ENCODE assay signal across 8 mouse cellular contexts in genomic region chr16:32915292-32916068, GRCm38 (mm10). TPM values are rescaled to one million over a fixed set of nuclear protein-coding genes. Genes with fewer than 3 reads are reported as not detected.
DNase-seq lines count a peak whose midpoint lies in the region; ATAC-seq and TF ChIP-seq lines count a peak whose summit lies in the region.

No protein-coding gene starts in this region.

- no peak for TF ChIP-seq CTCF in lung, postnatal 0 days (IDR thresholded peaks at IDR 0.05)
- no peak for TF ChIP-seq CTCF in lung, adult 2 months (IDR thresholded peaks at IDR 0.05; ENCODE audit: insufficient read depth, low read length)

- no peak for TF ChIP-seq POLR2A in lung, adult 2 months (IDR thresholded peaks at IDR 0.05; ENCODE audit: borderline replicate concordance, extremely low read depth, low read depth, low read length)

- H3K4me1 ChIP-seq in lung, postnatal 0 days (ENCODE audit: insufficient read depth, low read depth, low read length), result no peaks in the 10 kb centered on the region; the same call in 1 of the 2 replicates
- H3K4me1 ChIP-seq in lung, adult 2 months (ENCODE audit: control insufficient read depth, insufficient read depth, low read length), result peaks cover 10% of the 10 kb centered on the region
- H3K4me1 ChIP-seq in embryonic facial prominence, embryonic 12.5 days, result peaks cover 5% of the 10 kb centered on the region; the same call in 1 of the 2 replicates
- H3K4me1 ChIP-seq in limb, embryonic 13.5 days, result peaks cover 6% of the 10 kb centered on the region
- H3K4me1 ChIP-seq in stomach, embryonic 14.5 days (ENCODE audit: control insufficient read depth, insufficient read depth, low read length), result 0 out of 2 replicates have a peak, but pooled peaks cover 2% of the 10 kb centered on the region

- H3K9me3 ChIP-seq in lung, postnatal 0 days (ENCODE audit: low read length), result no peaks in the 10 kb centered on the region
- H3K9me3 ChIP-seq in embryonic facial prominence, embryonic 12.5 days, result no peaks in the 10 kb centered on the region
- no peaks in the 10 kb centered on the region for H3K9me3 ChIP-seq in limb, embryonic 13.5 days
- H3K9me3 ChIP-seq in stomach, embryonic 14.5 days (ENCODE audit: control insufficient read depth, low read depth, low read length), result no peaks in the 10 kb centered on the region

- no peak for TF ChIP-seq EP300 in lung, postnatal 0 days (IDR thresholded peaks at IDR 0.05)

- H3K27me3 ChIP-seq in lung, postnatal 0 days (replicated peaks; ENCODE audit: insufficient read depth, low read length), result no peaks in the 10 kb centered on the region
- H3K27me3 ChIP-seq in embryonic facial prominence, embryonic 12.5 days, result no peaks in the 10 kb centered on the region
- H3K27me3 ChIP-seq in limb, embryonic 13.5 days, result no peaks in the 10 kb centered on the region
- H3K27me3 ChIP-seq in stomach, embryonic 14.5 days (ENCODE audit: control insufficient read depth, insufficient read depth, low read length), result no peaks in the 10 kb centered on the region

- WGBS in lung, postnatal 0 days, result 58% methylated on average over 9 of the region's 9 CpGs
- 61% methylated on average over 9 of the region's 9 CpGs for WGBS in lung, adult 2 months
- 69% methylated on average over 9 of the region's 9 CpGs for WGBS in embryonic facial prominence, embryonic 12.5 days
- 72% methylated on average over 9 of the region's 9 CpGs for WGBS in limb, embryonic 13.5 days
- WGBS in stomach, embryonic 14.5 days, result 66% methylated on average over 9 of the region's 9 CpGs

- no peak overlapping the region for H3K9ac ChIP-seq in lung, postnatal 0 days (replicated peaks; ENCODE audit: low read depth)
- H3K9ac ChIP-seq in embryonic facial prominence, embryonic 12.5 days, result 0 out of 2 replicates have a peak overlapping the region, but pooled peaks have one; percentile 33
- no peak overlapping the region for H3K9ac ChIP-seq in limb, embryonic 13.5 days
- H3K9ac ChIP-seq in stomach, embryonic 14.5 days (replicated peaks; ENCODE audit: low read depth, low read length), result no peak overlapping the region

- H3K4me2 ChIP-seq in lung, postnatal 0 days (replicated peaks; ENCODE audit: low read depth, low read length), result peak overlapping the region; percentile 68; the same call in 1 of the 2 replicates
- peak overlapping the region; percentile 51 for H3K4me2 ChIP-seq in embryonic facial prominence, embryonic 12.5 days (replicated peaks)
- H3K4me2 ChIP-seq in limb, embryonic 13.5 days (replicated peaks), result peak overlapping the region; percentile 74
- H3K4me2 ChIP-seq in stomach, embryonic 14.5 days (replicated peaks; ENCODE audit: low read depth, low read length), result peak overlapping the region; percentile 69

- H3K27ac ChIP-seq in lung, postnatal 0 days (ENCODE audit: low read length), result no peak overlapping the region
- H3K27ac ChIP-seq in embryonic facial prominence, embryonic 12.5 days, result no peak overlapping the region
- no peak overlapping the region for H3K27ac ChIP-seq in limb, embryonic 13.5 days
- no peak overlapping the region for H3K27ac ChIP-seq in stomach, embryonic 14.5 days (ENCODE audit: low read length)

- ATAC-seq in lung, postnatal 0 days, result no peak
- no peak for ATAC-seq in embryonic facial prominence, embryonic 12.5 days (ENCODE audit: insufficient number of reproducible peaks, insufficient read depth, low FRiP score, low TSS enrichment)
- ATAC-seq in limb, embryonic 13.5 days (ENCODE audit: low FRiP score, low read depth), result no peak
- ATAC-seq in stomach, embryonic 14.5 days (ENCODE audit: insufficient number of reproducible peaks, insufficient read depth, low FRiP score, low read depth), result no peak

- no peak for DNase-seq in lung, postnatal 0 days (ENCODE audit: low spot score)
- DNase-seq in lung, adult 2 months, result no peak
- no peak for DNase-seq in retina, postnatal 1 day
- DNase-seq in adrenal gland, adult 8-10 months, result no peak
- DNase-seq in spleen, postnatal 4 days (ENCODE audit: low spot score in 2 of 2), result no peak

- peak overlapping the region; percentile 94; the same call in 1 of the 2 replicates for H3K4me3 ChIP-seq in lung, postnatal 0 days (ENCODE audit: low read depth, low read length)
- no peak overlapping the region for H3K4me3 ChIP-seq in lung, adult 2 months (replicated peaks; ENCODE audit: extremely low read depth, low read depth, low read length)
- H3K4me3 ChIP-seq in embryonic facial prominence, embryonic 12.5 days, result 0 out of 2 replicates have a peak overlapping the region, but pooled peaks have one; percentile 97
- H3K4me3 ChIP-seq in limb, embryonic 13.5 days, result peak overlapping the region; percentile 97
- peak overlapping the region; percentile 97 for H3K4me3 ChIP-seq in stomach, embryonic 14.5 days (ENCODE audit: low read depth, low read length)

- no peaks in the 10 kb centered on the region for H3K36me3 ChIP-seq in lung, postnatal 0 days (ENCODE audit: insufficient read depth, low read length)
- no peaks in the 10 kb centered on the region for H3K36me3 ChIP-seq in embryonic facial prominence, embryonic 12.5 days
- H3K36me3 ChIP-seq in limb, embryonic 13.5 days, result peaks cover 5% of the 10 kb centered on the region; the same call in 1 of the 2 replicates
- no peaks in the 10 kb centered on the region for H3K36me3 ChIP-seq in stomach, embryonic 14.5 days (ENCODE audit: control insufficient read depth, insufficient read depth, low read length)

RNA-seq across cellular contexts. Expression of gene Lrch3, which starts 1.6 kb away (rescaled TPM):
- 15.7 and 17.3 TPM in 2 replicates for polyA plus RNA-seq in lung, postnatal 0 days (2015; fragmentation: Nextera tagmentation; extraction: Ambion mirVana)
- 28.7 and 40.3 TPM in 2 replicates for polyA plus RNA-seq in lung, adult 2 months (2012; rRNA removed)
- 42.6 and 43.7 TPM in 2 replicates for polyA plus RNA-seq in embryonic facial prominence, embryonic 12.5 days (2016; fragmentation: Nextera tagmentation; extraction: Ambion mirVana)
- 31.2 and 36.7 TPM in 2 replicates for polyA plus RNA-seq in limb, embryonic 13.5 days (2015; fragmentation: Nextera tagmentation; extraction: Ambion mirVana)
- 31.1 and 34.1 TPM in 2 replicates for polyA plus RNA-seq in stomach, embryonic 14.5 days (2014; fragmentation: Nextera tagmentation; extraction: Ambion mirVana)
- 10 to 100 TPM; 36.3 to 48.0 (median 42.9) TPM for total RNA-seq in adrenal gland, adult 8-10 months (2022)

RNA-seq across cellular contexts. Expression of gene Rubcn, which starts 37.9 kb away (rescaled TPM):
- polyA plus RNA-seq in lung, postnatal 0 days (2015; fragmentation: Nextera tagmentation; extraction: Ambion mirVana), result 12.9 and 13.3 TPM in 2 replicates
- polyA plus RNA-seq in lung, adult 2 months (2012; rRNA removed), result 34.3 and 47.6 TPM in 2 replicates
- 19.0 and 20.8 TPM in 2 replicates for polyA plus RNA-seq in embryonic facial prominence, embryonic 12.5 days (2016; fragmentation: Nextera tagmentation; extraction: Ambion mirVana)
- 16.8 and 18.9 TPM in 2 replicates for polyA plus RNA-seq in limb, embryonic 13.5 days (2015; fragmentation: Nextera tagmentation; extraction: Ambion mirVana)
- polyA plus RNA-seq in stomach, embryonic 14.5 days (2014; fragmentation: Nextera tagmentation; extraction: Ambion mirVana), result 17.8 and 18.8 TPM in 2 replicates
- 10 to 100 TPM; 31.0 to 60.3 (median 46.8) TPM for total RNA-seq in adrenal gland, adult 8-10 months (2022)

RNA-seq across cellular contexts. Expression of gene Fyttd1, which starts 38.2 kb away (rescaled TPM):
- polyA plus RNA-seq in lung, postnatal 0 days (2015; fragmentation: Nextera tagmentation; extraction: Ambion mirVana), result 63.5 and 70.1 TPM in 2 replicates
- 8.4 and 8.9 TPM in 2 replicates for polyA plus RNA-seq in lung, adult 2 months (2012; rRNA removed)
- polyA plus RNA-seq in embryonic facial prominence, embryonic 12.5 days (2016; fragmentation: Nextera tagmentation; extraction: Ambion mirVana), result 106 and 124 TPM in 2 replicates
- 111 and 112 TPM in 2 replicates for polyA plus RNA-seq in limb, embryonic 13.5 days (2015; fragmentation: Nextera tagmentation; extraction: Ambion mirVana)
- 132 and 137 TPM in 2 replicates for polyA plus RNA-seq in stomach, embryonic 14.5 days (2014; fragmentation: Nextera tagmentation; extraction: Ambion mirVana)
- 100 to 1,000 TPM in 3 of 4 experiments, 10 to 100 TPM in 1; 97.2 to 136 (median 120) TPM for total RNA-seq in adrenal gland, adult 8-10 months (2022)
